Mouse (Mus musculus) stomach, postnatal 0 days (tissue): ENCODE measurements around the gene Terf2ip.

ENCODE experiments used
- CTCF ChIP-seq: IDR thresholded peaks from 2 replicates; pipeline ENCODE4 v1.5.1; 2016; ENCODE audit warnings: antibody characterized with exemption, low read depth, mild to moderate bottlenecking, moderate library complexity
- EP300 ChIP-seq: optimal IDR thresholded peaks from 2 replicates; pipeline ENCODE3; 2016; ENCODE audit warnings: antibody characterized with exemption

DNA sequence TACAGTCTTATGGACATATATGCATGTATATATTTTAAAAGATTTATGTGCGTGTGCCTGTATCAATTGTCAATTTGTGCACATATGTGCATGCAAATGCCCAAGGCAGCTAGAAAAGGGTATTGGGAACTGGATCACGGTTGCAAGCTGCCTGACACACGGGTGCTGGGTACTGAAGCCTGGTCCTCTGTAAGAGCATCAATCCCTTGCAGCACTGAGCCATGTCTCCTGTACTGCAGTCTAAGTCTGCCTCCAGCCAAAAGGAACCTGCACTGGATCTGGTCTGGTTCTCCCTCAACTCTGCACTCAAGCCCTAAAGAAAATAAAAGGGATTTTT lies 18.5 kb upstream of the Terf2ip start:
- TF ChIP-seq CTCF: no peak
- no peak for TF ChIP-seq EP300
